Mouse (Mus musculus) embryonic fibroblast, embryonic 13.5 days (primary cell): ENCODE results near the gene Dph3.

Experiments
- CTCF ChIP-seq: IDR thresholded peaks from 2 replicates; pipeline ENCODE4 v1.5.1; 2011; ENCODE audit warnings: mild to moderate bottlenecking, control low read depth, low read length, moderate library complexity, borderline replicate concordance; ENCODE audit not compliant: insufficient read depth
- POLR2A ChIP-seq: IDR thresholded peaks from 2 replicates; pipeline ENCODE4 v1.6.1; 2011; ENCODE audit warnings: low read depth, mild to moderate bottlenecking, control low read depth, low read length, moderate library complexity

DNA sequence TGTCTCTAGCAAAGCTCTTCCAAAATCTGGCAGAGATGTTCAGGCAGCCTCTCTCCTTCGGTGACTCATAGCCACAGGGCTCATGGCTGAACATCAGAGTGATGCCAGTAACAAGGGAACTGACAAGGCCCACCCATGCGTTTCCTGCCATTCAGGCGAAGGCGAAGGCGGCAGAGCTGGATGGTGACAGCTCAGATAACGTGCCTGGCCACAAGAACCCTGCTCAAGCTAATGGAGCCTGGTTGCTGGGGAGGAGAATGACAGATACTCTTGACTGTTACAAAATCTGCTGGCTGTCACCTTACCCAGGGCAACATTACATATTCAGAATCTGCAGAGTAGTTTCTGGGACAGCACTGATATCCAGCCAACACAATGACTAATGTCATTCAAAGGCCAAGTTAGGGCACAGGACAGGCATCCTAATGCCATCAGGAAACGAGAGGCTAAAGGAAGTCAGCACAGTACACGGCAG is 12.3 kb downstream of the Dph3 start:
- no peak for TF ChIP-seq CTCF
- TF ChIP-seq POLR2A, result no peak
